Mouse (Mus musculus) heart, embryonic 14.5 days (tissue): ENCODE results near the gene Myo15b. TPM values are rescaled to one million over a fixed set of nuclear protein-coding genes. Genes with fewer than 3 reads are reported as not detected.

ENCODE experiments used
- ATAC-seq: fragments of 200-750 bp; cut with Nextera tagmentation; 2 replicates; pipeline ENCODE4 v1.8.0; 2017; ENCODE audit warnings: low read depth, moderate TSS enrichment; ENCODE audit not compliant: insufficient number of reproducible peaks, insufficient read depth, low FRiP score
- H3K27ac ChIP-seq, 2 experiments: fragments of 200-500 bp in 1 of 2; fragments of 300-500 bp in 1 of 2; sonication (generic) in 1 of 2; replicated peaks in 1 of 2; 2 replicates each; pipeline ENCODE4 v1.5.1; 2012 to 2014; ENCODE audit warnings: low read depth in 2 of 2, low read length in 2 of 2, control low read depth in 1 of 2, mild to moderate bottlenecking in 1 of 2, mixed read lengths in 1 of 2; ENCODE audit not compliant: control insufficient read depth in 1 of 2, insufficient read depth in 1 of 2
- H3K27me3 ChIP-seq: fragments of 300-500 bp; sonication (generic); 2 replicates; pipeline ENCODE4 v1.6.1; 2014; ENCODE audit warnings: mild to moderate bottlenecking, low read length, control low read depth; ENCODE audit not compliant: control insufficient read depth, insufficient read depth
- H3K36me3 ChIP-seq: fragments of 300-500 bp; sonication (generic); 2 replicates; pipeline ENCODE4 v1.6.1; 2014; ENCODE audit warnings: mild to moderate bottlenecking, control low read depth, low read length, mixed read lengths; ENCODE audit not compliant: control insufficient read depth, insufficient read depth
- H3K4me1 ChIP-seq, 2 experiments: fragments of 200-500 bp in 1 of 2; fragments of 300-500 bp in 1 of 2; sonication (generic) in 1 of 2; 2 replicates each; pipeline ENCODE4 v1.6.1; 2012 to 2014; ENCODE audit warnings: low read length in 2 of 2, control low read depth in 1 of 2, mixed read lengths in 1 of 2; ENCODE audit not compliant: control insufficient read depth in 2 of 2, insufficient read depth in 2 of 2
- H3K4me2 ChIP-seq: fragments of 300-500 bp; sonication (generic); 2 replicates; pipeline ENCODE4 v1.6.1; 2014; ENCODE audit warnings: mild to moderate bottlenecking, low read length
- H3K4me3 ChIP-seq, 2 experiments: fragments of 200-500 bp in 1 of 2; fragments of 300-500 bp in 1 of 2; sonication (generic) in 1 of 2; 2 replicates each; pipeline ENCODE4 v1.5.1; 2012 to 2014; ENCODE audit warnings: low read length in 2 of 2, mild to moderate bottlenecking in 2 of 2, control low read depth in 1 of 2, low read depth in 1 of 2, moderate library complexity in 1 of 2; ENCODE audit not compliant: control insufficient read depth in 1 of 2, insufficient read depth in 1 of 2
- H3K9ac ChIP-seq: fragments of 300-500 bp; sonication (generic); 2 replicates; pipeline ENCODE4 v1.6.1; 2014; ENCODE audit warnings: mild to moderate bottlenecking, low read length
- H3K9me3 ChIP-seq: fragments of 300-500 bp; sonication (generic); 2 replicates; pipeline ENCODE4 v1.6.1; 2016; ENCODE audit warnings: low read length, control low read depth; ENCODE audit not compliant: control insufficient read depth
- WGBS: fragments of 180-500 bp; shearing (Covaris S2); extraction: QIAGEN DNeasy Blood & Tissue Kit; methylation state at CpG from one replicate; pipeline ENCODE4 v1.1.7; 2014; 5-methylcytosine and 5-hydroxymethylcytosine counted together
- polyA plus RNA-seq: library from polyadenylated mRNA; unstranded; fragments of >200 nt; fragmentation: Nextera tagmentation; extraction: Ambion mirVana; gene quantifications from 2 replicates; pipeline ENCODE4 v1.2.1, GENCODE M21; 2014

Myo15b gene
- polyA plus RNA-seq, 1 experiment from 2014 or later, result 0.22 TPM

DNA sequence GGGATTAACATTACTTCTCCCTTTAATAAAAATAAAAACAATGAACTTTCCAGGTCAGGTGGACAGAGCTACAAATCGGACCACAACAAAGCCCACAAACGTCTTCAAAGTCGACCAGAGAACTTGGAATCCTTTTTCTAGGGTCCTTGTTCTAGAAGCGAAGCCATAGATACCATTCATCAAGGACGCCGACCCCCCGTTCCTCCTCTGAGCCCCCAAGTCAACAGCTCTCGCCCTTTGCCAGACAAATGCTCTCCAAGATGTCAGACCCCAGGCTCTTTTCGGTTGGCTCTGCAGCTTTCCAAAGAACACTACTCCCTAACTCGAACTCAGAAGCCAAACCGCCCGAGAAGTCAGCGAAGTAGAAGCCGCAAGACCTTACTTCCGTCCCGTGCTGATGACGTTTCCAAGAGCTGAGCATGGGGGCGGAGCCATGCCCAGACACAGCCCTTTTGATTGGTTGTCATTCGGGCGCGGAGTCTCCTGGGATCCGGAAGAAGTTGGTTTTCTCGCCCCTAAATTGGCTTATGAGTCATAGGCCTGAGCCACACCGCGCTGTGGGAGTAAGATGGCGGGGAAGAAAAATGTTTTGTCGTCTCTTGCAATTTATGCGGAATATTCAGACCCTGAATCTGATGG lies 75.0 kb downstream of the Myo15b start, which contains the start of the genes Sap30bp and Recql5:
Gene Sap30bp (plus strand): TSS at position 175 of the 639 bp plus-strand sequence.
Gene Recql5 (minus strand): TSS at position 370 of the 639 bp plus-strand sequence.
- under 1% methylated on average over 28 of the region's 28 CpGs for WGBS
- Histone ChIP-seq H3K27ac (no peak within 1 kb of the TSS; a peak in 1 of 4 replicates), H3K4me1 (peaks cover 3 to 18% of the 10 kb centered on the region in 2 experiments), H3K4me2 (peak within 1 kb of the TSS; percentile 95), H3K4me3 (peak within 1 kb of the TSS; percentile 87 to 98), H3K36me3 (peaks cover 44% of the 10 kb centered on the region), H3K9ac (peak within 1 kb of the TSS; percentile 90), H3K9me3 (no peaks in the 10 kb centered on the region), H3K27me3 (no peaks in the 10 kb centered on the region)
- peak; percentile 97 for ATAC-seq

DNA sequence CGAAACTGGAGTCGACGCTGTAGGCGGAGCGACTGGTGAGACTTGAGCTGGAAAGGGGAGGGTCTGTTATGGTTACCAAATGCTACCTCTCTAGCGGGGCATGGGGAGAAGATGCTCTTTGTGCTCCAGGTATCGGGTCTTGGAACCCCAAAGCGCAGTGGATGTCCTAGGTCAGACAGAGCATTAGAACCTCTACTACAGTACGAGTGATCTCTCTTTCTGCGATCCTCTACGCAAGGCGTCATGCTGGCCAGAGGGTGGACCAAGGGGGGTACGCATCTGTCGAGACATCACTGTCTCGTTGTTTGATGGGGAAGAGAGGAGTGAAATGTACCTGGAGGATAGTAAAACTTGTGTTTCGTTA lies 75.5 kb downstream of the Myo15b start:
- peak overlapping the region; percentile 95 for H3K4me2 ChIP-seq
- ATAC-seq, result 0 out of 2 replicates have a peak, but pooled peaks have one; percentile 10
- peaks cover 3 to 18% of the 10 kb centered on the region in 2 experiments for H3K4me1 ChIP-seq
- no peaks in the 10 kb centered on the region for H3K9me3 ChIP-seq
- peaks cover 44% of the 10 kb centered on the region for H3K36me3 ChIP-seq
- WGBS, result 1% methylated on average over 16 of the region's 16 CpGs
- no peak overlapping the region; a peak in 1 of 4 replicates for H3K27ac ChIP-seq
- peak overlapping the region; percentile 90 for H3K9ac ChIP-seq
- peak overlapping the region; percentile 87 to 98 for H3K4me3 ChIP-seq
- no peaks in the 10 kb centered on the region for H3K27me3 ChIP-seq

- no peak overlapping the region for H3K9ac ChIP-seq
- no peak for ATAC-seq
- no peak overlapping the region for H3K27ac ChIP-seq
- H3K4me2 ChIP-seq, result no peak overlapping the region
- no peak overlapping the region for H3K4me3 ChIP-seq
- peaks cover 93% of the 10 kb centered on the region for H3K36me3 ChIP-seq
- H3K27me3 ChIP-seq, result no peaks in the 10 kb centered on the region
- 33% methylated on average over 6 of the region's 6 CpGs for WGBS
- H3K4me1 ChIP-seq, result 0 out of 4 replicates have a peak, but pooled peaks cover 0 to 1% of the 10 kb centered on the region in 2 experiments
- no peaks in the 10 kb centered on the region for H3K9me3 ChIP-seq
Measured at GRCm38 (mm10) chr11:115939690-115940329, 81.6 kb downstream of the Myo15b start.

DNA sequence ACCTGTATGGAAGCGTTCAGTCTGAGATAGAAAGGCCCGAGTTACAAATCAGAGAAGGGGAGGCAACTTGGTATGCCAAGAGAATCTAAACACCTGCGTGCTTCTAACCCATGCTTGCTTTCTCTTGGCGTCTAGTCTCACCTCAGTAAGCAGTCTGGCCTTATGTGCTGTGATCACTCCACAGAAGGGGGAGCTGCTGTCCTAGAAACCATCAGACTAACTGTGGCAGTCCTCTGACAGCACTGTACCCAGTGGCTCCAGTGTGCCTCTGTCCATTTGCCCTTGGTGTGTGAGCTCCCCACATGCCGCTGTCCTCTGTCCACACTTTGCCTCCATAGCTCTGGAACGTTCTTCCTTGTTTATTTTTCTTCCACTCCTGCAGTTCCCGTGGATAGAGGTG lies 83.8 kb downstream of the Myo15b start:
- no peak overlapping the region for H3K27ac ChIP-seq
- H3K36me3 ChIP-seq, result peaks cover 96% of the 10 kb centered on the region
- no peak overlapping the region for H3K4me3 ChIP-seq
- no peak overlapping the region for H3K9ac ChIP-seq
- no peak overlapping the region for H3K4me2 ChIP-seq
- H3K27me3 ChIP-seq, result no peaks in the 10 kb centered on the region
- no peaks in the 10 kb centered on the region for H3K9me3 ChIP-seq
- H3K4me1 ChIP-seq, result no peaks in the 10 kb centered on the region
- no peak for ATAC-seq
- 83% methylated on average over 7 of the region's 7 CpGs for WGBS

Other genes with a start within 250 kb of the Myo15b start
- 31.7 and 32.3 TPM in 2 replicates for gene Mif4gd, start 245.4 kb upstream of the Myo15b start, polyA plus RNA-seq
- gene Slc25a19, start 230.1 kb upstream of the Myo15b start, polyA plus RNA-seq, result 42.8 and 46.0 TPM in 2 replicates
- 59.4 and 63.9 TPM in 2 replicates for gene Grb2, start 149.8 kb upstream of the Myo15b start, polyA plus RNA-seq
- gene Tmem94, start 93.0 kb upstream of the Myo15b start, polyA plus RNA-seq, result 27.1 and 28.7 TPM in 2 replicates
- 21.0 and 21.1 TPM in 2 replicates for gene Caskin2, start 44.8 kb upstream of the Myo15b start, polyA plus RNA-seq
- gene Tsen54, start 43.7 kb upstream of the Myo15b start, polyA plus RNA-seq, result 18.9 and 24.2 TPM in 2 replicates
- gene Llgl2, start 34.4 kb upstream of the Myo15b start, polyA plus RNA-seq, result 14.5 and 15.5 TPM in 2 replicates
- gene Smim5, start 41.6 kb downstream of the Myo15b start, polyA plus RNA-seq, result 48.5 and 51.5 TPM in 2 replicates
- gene Smim6, start 53.6 kb downstream of the Myo15b start, polyA plus RNA-seq, result 1.0 and 2.1 TPM in 2 replicates
- gene Sap30bp, start 74.9 kb downstream of the Myo15b start, polyA plus RNA-seq, result 20.1 and 22.9 TPM in 2 replicates
- gene Recql5, start 75.1 kb downstream of the Myo15b start, polyA plus RNA-seq, result 8.2 and 9.6 TPM in 2 replicates
- gene Itgb4, start 116.3 kb downstream of the Myo15b start, polyA plus RNA-seq, result 0.84 and 0.93 TPM in 2 replicates
- 126 and 128 TPM in 2 replicates for gene Galk1, start 154.3 kb downstream of the Myo15b start, polyA plus RNA-seq
- gene H3f3b, start 169.6 kb downstream of the Myo15b start, polyA plus RNA-seq, result 649 and 684 TPM in 2 replicates
- gene Unk, start 171.9 kb downstream of the Myo15b start, polyA plus RNA-seq, result 19.3 and 20.9 TPM in 2 replicates
- gene Unc13d, start 219.6 kb downstream of the Myo15b start, polyA plus RNA-seq, result 0.66 and 0.69 TPM in 2 replicates
- 139 and 141 TPM in 2 replicates for gene Wbp2, start 228.6 kb downstream of the Myo15b start, polyA plus RNA-seq